Mouse (Mus musculus) heart, adult 2 months (tissue): Measurements from ENCODE around the gene Chrna9.

Experiments used
- CTCF ChIP-seq: fragments of 200-600 bp; IDR thresholded peaks from 2 replicates; pipeline ENCODE4 v1.8.1; 2022; ENCODE audit warnings: antibody characterized with exemption, mild to moderate bottlenecking, moderate library complexity
- POLR2A ChIP-seq: fragments of 200-500 bp; IDR thresholded peaks from 2 replicates; pipeline ENCODE4 v1.6.1; 2011; ENCODE audit warnings: mild to moderate bottlenecking, low read depth, low read length, control low read depth; ENCODE audit not compliant: insufficient read depth

DNA sequence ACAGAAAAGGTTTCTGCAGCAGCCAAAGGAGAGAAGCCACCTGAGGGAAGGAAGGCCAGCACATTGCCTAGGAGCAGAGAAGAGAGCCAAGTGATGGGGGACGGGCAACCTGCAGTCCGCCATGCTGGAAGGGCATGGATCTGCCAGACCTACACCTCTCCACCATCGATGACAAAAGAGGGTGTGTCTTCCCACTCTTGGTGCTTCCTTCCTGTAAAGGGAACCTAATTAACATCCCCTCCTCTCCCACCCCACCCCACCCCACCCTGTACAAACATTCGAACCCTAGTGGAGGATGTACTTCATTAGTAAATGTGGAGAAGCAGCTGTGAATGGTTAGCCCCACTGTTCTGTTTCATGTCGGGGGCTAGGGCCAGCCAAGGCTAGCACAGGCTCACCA lies 22.5 kb upstream of the Chrna9 start:
- TF ChIP-seq CTCF: no peak
- no peak for TF ChIP-seq POLR2A
